Mouse (Mus musculus) left cerebral cortex, adult 11 months (tissue): ENCODE measurements around the gene 1700016C15Rik.

Source experiments
- DNase-seq: peaks from one replicate; pipeline ENCODE4 v3.0.0; 2022; ENCODE audit warnings: low spot score

The 1700016C15Rik gene

GRCm38 (mm10) chr1:177797151-177797755 is 67.6 kb downstream of the 1700016C15Rik start:
- DNase-seq = no peak
